Mouse (Mus musculus) urinary bladder, adult 2 months (tissue): ENCODE data around the gene Inpp5e. TPM values are rescaled to one million over a fixed set of nuclear protein-coding genes. Genes with fewer than 3 reads are reported as not detected.

Experiments used
- DNase-seq: peaks from one replicate; pipeline ENCODE4 v3.0.0; 2022; ENCODE audit warnings: low spot score
- polyA plus RNA-seq: library from polyadenylated mRNA; depleted of rRNA; stranded (reverse); fragments of >200 nt; gene quantifications from 2 replicates; pipeline ENCODE4 v1.2.3, GENCODE M21; 2012; rRNA removed

The Inpp5e gene
- 22.2 and 28.0 TPM in 2 replicates for polyA plus RNA-seq

DNA sequence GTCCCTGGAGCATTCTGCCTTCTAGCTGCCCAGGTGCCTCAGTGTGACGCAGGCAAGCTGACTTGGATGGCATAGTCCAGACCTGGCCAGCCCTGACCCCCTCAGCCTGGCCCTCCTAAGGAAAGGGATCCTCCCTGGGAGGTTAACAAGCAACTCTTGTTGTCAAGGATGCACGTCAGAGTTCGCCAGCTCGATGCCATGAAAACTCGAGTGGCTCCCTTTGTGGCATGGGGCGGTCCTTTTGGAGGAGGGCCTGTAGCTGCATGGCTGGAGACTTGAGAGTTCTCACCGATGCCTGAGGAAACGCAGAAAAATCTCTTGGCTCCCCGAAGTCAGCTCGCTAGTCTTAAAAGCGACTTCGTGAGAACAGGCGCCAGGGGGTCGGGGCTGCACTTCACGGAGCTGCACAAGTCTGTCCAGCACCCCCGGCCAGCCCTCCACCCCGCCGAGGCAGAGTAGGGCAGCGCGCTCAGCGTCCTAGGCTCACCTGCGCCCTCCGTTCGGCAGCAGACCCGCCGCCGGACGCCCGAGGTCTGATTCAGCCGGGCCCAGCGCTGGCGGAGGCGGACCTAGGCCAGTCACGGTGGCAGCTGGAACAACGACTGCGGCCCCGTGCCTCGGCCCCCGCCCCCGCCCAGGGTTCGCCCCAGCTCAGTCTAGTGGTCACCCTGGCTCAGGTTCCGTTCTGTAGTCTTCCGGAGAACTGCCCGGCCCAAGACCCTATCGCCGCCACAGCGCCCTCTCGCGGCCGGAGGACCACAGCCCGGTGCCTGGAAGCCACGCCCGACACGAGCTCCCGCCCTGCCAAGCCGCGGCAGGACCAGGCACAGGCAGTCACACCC, at the start of gene Inpp5e:
Gene Inpp5e, minus strand, starts transcription at position 689 of the 842 bp plus-strand sequence.
- DNase-seq, result peak; percentile 100

DNA sequence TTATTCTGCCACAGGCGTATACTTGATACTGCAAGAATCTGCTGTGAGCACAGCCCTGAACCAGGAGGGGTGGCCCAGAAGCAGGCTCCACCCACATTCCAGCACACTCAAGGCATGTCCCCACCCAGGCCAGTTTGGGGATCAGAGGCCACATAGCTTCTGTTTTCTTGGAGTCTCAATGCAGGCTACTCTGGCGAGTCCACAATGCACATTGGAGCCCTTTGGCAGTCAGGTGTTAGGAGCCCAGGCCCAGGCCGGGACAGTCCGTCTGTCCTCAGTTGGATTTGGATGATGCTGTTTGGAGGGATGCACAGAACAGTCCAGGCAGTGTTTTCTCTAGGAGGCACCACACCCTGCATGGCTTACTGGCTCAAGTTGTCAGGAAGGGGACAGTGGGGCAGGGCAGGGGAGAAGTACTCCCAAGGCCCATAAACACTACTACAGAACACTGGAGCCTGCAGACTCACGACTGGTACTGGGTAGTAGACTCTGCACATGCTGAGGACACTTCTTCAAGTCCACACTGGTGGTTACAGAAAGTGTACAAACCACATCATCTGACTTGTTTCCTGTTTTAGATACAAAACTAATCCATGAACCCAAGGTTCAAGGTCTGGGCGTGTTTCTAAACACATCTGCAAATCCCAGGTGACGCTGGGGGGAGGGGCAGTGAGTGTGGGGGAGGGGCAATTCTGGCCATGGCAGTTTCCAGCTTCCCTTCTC, 49.6 kb upstream of the Inpp5e start:
- DNase-seq, result peak; percentile 31

DNA sequence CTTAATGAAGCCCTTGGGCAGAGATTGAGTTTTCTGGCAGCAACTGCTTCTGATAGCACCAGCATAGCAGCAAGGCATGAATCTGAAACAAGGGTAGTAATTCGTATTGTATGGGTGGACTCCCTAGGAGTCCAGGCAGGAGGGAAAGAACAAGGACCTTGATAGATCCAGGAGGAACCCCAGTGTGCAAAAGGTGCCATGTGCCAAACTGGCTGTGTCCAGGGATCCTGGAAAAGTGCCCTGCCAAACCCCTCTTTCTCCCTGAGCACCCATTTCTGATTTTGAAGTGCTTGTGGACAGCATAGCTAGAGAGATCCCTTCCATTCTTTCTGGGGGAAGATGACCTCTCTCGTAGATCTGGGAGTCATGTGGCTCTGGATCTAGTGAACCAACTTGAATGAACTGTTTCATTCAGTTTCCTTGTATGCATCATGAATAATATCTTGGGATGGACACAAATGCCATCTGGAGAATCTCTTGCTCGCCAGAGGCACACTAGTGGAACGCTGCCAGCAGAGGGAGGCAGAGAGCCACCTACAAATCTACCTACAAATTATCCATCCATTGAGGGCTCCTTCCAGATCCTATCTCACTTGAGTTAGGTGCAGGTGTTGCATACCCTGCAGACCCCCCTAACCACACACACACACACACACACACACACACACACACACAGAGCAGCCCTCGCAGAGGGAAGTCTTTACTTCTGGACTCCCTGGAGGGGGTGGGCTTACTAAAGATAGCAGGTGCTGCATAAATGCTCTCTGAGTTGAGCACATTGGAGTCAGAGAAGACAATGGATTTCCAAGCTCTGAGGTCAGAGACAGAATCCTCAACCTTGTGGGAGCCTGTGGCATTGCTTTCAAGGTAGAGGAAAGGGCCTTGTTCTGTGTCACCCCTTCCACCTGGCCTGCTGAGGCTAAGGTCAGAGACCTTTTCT, 40.4 kb upstream of the Inpp5e start:
- DNase-seq, result peak; percentile 54

DNA sequence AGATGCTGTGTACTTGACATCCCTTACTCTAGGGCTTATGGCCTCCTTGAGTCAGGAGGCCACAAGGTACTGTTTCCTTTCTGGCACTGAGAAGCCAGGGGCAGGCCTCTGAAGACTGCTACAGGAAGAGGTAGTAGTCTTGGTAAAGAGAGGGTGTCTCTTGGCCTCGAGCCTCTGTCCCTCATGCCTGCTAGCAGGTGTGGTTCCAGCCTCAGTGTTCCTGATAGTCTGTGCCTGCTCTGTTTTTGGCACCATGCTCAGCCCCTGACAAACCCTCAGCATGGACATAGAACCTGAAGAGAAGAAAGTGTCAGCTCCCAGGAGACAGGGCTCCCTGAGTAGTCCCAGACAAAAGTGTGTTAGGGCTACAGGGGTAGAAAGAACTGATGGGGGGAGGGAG, 38.4 kb upstream of the Inpp5e start:
- DNase-seq, result no peak

DNA sequence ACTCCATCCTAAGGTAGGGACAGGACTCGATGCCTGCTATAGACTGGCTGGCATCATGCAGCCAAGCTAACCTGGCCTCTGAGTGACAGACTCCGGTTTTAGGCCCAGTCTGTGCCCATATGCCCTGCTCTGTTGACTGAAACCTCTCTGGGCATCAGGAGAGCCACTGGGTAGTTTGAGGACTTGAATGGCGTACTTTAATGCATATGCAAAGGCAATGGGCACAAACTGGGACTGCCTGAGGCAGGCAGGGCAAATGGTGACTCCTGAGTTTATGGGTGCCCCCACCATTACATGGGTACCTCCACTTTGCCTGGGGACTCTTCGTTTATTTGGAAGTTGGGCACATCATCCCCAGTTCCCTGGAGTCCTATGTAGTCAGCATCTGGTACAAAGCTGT, 37.7 kb upstream of the Inpp5e start:
- no peak for DNase-seq

DNA sequence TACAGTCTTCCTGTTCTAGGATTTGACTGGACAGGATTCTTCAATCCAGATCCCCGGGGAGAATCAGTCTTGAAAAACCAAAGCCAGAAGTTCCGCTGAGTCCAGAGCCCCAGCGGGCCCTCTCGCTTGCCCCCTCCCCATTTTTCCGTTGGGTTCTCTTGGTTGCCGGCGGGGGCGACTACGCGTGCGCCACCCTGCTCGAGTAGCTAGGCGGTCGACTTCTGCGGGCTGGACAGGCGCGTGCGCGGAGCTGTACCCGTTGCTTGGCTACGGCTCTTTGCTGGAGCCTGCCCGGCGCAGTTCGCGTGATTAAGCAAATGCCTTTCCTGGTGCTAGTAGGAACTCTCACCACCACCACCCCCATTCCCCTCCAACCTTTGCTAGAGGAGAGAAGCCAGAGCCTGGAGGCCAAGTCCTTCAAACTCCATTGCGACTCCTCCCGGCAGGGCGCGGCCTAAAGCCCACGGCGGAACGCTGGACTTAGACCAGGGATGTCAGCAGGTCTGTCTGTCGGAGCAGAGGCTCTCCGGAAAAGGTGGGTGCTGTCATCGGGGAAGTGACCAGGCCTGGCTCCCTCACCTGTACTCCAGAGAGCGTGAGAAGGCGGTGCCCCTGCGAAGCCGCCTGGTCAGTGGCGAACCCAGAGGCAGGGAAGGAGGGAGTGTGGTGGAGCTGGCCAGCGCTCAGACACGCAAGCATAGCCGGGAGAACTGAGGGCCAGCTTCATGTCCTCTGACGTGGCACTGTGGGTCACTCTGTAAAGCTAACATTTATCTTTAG, 36.9 kb upstream of the Inpp5e start:
- DNase-seq, result peak; percentile 89

DNA sequence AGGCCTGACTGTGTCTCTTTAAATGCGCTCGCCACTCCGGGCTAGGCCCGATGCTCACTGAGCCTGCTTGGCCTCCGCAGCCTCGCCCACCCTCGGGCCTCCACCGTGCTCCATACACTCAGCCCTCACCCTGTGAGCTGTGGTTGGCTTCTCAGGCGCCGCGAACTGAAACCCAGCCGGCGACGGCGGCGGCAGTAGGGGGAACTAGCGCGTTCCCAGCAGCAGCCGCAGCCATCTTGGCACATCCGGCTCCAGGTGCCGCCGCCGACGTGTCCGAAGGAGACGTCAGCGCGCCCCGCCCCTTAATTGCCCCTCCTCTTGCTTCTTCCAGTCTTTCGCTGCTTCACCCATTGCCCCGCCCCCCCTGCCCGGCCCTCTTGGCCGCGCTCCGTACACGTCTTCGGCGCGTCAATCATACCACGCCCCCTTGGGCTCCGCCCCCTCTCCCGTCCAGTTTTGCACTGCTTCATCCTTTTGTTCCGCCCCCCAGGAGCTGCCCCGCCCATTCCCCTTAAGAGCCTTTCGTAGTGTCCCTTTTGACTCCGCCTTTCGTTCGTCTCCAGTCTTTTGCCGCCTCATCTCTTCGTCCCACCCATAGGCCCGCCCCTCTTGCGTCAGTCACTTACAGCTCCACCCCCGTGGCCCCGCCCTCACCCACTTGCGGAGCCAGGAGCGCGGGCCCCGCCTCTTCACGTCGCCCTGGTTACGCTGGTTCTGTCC, 36.1 kb upstream of the Inpp5e start, which contains the start of gene Sec16a:
Gene Sec16a, minus strand, starts transcription at position 271 of the 720 bp plus-strand sequence.
- DNase-seq, result peak; percentile 89

DNA sequence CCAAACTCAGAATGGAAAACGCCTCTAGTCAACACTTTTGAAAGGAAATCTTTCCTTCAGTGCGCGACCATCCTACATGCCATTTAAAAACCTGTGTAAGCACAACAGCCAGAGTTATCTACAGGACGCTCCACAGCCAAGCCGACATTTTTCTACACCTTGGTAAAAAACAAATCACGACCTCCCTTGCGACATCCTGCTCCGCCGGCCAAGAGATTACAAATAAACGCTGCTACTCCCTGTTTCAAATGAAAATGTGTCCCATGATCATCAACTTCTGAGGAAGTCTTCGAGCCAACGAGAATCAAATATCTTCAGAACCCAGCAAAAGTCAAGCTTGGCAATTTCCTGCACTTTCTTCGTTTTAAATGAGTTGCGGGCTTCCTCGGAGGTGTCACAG, 35.4 kb upstream of the Inpp5e start:
- DNase-seq, result no peak

DNA sequence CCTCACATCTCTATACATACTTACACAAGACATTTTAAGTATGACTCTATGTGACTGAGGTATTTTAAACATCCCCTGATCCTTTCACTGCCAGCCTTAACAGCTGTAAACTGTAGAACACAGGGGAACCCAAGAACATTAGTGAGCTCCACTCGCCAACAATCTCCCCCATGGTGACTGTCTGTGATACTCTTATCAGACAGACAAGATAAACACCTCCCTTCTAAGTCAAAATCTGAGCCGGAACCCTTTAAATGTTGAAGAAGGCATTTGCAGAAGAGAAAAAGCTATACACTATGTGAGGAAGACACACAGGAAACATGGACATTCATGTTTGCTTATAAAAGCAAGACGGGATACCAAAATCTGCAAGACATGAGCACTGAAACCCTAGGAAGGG, 34.9 kb upstream of the Inpp5e start:
- no peak for DNase-seq

DNA sequence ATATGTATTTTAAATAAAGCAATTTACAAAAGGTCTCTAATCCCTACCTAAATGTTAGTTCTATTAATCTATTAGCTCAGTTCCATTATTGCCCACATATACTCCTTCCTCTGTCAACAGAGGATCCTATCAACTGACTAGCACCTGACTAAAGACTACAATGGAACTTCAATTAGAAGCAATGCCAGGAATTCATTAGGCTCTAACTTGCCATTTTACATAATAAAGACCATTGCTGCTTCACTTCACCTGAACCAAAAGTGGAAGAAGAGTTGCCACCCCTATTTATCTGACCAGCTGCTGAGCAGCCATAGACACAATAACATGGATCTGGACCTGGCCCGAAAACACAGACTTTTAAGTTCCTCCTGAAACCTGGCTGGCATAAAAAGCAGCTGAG, 33.8 kb upstream of the Inpp5e start:
- no peak for DNase-seq

DNA sequence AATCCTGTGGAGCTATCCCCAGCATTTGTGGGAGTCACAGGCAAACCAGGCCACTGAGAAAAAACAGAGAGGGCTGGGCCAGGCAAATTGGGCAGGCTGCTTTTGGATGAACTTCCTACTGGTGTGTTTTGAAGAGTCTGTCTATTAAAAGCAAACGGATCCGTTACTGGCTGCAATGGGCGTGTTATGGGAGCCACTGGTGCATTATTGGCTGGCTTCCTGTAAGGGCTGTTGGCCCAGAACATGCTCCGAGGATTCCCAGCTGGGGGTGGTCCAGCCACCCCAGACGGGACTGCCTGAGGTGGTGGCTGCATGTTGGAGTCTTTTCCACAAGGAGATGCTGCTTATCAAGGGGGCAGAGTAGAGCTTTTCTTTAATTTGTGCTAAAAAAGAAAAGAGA, 32.7 kb upstream of the Inpp5e start:
- no peak for DNase-seq

DNA sequence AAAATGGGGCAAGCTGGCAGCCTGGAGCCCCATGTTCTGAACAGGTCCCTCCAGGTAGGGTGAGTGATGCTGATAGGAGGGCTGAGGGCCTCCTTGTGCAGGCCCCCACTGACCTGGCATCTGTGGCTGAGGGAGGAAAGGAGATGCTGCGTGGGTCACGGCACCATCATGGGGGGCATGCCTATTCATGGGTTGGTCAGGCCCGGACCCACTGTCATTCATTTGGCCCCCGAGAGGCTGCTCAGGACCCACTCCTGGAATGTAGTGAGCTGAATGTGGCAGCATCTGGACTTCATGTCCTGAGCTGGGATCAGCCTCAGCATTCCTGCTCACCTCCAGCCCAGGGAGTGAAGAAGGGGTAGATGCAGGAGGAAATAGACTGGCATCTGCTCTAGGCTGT, 32.3 kb upstream of the Inpp5e start:
- DNase-seq, result no peak

DNA sequence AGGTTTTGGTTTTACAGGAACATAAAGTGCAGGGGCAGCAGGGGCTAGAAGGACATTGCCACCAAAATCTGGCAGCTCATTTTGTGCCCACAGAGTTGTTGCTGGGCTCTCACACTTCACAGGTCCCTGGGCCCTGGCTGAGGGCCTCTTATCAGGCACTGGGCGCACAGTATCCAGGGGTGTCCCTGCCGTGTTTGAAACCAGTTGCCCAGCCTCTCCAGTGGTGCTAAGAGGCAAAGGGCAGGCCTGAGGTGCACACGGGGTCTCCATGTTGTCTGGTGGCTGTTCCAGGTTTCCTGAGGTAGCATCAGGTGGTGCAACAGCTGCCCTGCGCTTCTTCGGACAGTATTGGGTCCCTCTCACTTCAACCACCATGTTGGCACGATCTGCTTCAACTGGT, 30.7 kb upstream of the Inpp5e start:
- DNase-seq, result no peak

DNA sequence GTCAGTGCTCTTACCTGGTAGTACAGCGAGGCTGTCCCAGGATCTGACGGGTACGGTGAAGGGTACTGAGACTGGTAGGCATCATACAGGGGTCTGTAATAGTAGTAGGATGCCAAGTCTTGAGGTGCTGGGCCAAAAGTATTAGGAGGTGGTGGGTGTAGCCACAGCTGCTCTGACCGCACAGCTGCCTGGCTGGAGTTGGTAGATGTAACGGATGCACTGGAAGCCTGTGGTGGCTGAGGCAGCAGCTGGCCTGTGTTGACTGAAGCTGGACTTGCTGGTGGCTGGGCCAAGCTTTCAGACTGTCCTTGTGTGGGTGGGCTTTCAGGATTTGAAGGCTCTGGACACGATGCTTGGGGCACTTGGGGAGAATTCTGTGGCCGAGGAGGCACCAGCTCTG, 29.4 kb upstream of the Inpp5e start:
- DNase-seq, result no peak

DNA sequence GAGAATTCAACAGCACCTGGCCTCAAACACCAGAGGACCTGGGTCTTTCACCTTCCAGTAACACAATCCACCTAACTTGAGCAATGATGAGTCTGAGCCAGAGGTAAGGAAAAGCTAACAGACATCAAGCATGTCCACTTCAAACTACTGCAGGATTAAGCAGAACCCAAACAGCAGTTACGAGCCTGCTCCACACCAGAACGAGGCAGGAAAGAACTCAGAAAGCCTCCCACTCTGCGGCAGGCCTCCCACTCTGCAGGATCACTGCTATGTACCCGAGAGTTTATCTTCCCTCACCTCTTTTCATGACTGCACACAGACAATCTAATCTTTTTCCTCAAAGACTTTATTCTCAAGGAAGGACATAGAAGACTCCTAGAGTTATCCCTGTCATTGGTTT, 28.2 kb upstream of the Inpp5e start:
- DNase-seq, result no peak

DNA sequence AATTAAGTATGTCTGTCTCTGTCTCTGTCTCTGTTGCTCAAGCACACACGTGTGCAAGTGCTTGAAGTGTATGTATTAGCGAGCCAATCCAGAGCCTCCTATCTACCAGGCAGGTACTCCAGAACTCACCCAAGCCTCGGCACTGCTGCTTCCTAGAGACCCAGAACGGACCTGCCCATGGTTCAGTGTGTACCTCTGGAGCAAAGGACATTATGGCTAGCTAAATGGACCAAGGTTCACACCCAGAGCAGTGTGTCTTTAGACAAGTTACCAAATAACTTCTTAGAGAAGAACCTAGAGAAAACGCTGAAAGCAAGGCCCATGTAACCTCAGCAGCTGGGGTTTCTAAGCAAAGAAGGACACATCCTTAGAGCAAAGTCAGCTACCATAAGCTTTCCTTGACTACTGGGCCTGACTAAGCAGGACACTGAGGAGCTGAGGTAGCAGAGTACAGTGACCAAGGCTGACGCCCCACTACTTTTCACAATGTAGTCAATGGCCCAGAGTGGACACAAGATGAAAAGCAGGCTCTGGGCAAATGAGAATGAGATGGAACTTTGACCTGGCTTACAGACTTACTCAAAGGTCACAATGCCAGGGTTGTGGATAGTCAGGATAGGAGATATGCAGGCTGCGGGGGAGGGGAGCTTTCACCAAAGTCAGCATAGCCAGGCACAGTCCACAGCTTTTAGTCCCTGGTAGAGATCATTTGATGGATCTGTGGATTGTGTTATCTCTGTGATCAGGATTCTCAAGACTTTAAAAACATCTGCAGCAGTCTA, 26.0 kb upstream of the Inpp5e start:
- no peak for DNase-seq

DNA sequence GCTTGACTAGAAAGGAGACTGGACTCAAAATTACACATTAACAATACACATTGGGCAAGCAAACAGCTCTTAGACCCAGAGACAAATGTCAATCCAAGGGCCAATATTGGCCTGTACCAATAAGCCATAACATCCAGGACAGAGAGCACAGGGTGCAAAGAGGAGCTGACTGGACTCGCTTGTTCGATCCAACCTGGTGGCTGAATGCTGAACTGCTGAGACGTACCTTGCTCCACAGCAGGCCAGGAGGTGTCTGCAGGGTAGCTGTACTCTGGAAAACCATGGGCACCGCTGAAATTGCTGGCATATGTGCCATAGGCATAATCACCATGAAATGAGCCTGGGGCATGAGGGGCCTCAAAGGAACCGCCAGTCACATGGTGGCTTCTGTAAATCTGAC, 20.8 kb upstream of the Inpp5e start:
- DNase-seq, result no peak

DNA sequence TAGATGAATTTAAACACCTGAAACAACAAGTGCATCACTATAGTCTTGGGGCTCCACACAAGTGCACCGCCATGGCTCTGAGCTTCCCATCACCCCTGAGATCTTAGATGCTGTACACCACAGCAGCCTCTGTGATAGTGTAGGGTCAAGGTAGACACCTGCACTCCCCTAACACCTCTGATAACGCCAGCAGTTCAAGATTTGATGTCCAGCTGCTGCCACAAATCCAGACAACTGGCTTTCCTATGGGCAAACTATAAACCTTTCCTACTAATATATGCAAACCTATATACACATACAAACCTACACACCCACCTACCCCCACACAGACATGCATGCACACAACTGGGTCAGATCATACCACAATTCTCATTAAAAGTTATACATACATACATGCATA, 15.5 kb upstream of the Inpp5e start:
- no peak for DNase-seq

DNA sequence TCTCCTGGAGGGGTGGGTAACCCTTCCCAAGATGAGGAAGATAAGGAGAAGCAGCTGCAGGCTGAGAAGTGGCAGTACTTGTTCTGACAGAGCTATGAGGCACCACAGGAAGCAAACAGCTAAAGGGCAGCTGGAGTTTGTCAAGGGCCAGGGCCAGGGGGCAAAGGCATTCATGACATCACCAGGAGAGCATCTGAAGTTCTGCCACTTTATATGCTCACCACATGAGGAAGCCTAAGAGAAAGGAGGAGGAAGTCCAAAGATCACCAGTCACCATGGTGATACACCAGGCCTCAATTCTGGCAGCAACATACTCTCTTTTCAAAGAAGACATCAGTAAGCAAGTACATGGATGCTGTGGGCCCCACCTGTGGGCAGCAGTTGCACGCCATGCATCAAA, 14.1 kb upstream of the Inpp5e start:
- no peak for DNase-seq

DNA sequence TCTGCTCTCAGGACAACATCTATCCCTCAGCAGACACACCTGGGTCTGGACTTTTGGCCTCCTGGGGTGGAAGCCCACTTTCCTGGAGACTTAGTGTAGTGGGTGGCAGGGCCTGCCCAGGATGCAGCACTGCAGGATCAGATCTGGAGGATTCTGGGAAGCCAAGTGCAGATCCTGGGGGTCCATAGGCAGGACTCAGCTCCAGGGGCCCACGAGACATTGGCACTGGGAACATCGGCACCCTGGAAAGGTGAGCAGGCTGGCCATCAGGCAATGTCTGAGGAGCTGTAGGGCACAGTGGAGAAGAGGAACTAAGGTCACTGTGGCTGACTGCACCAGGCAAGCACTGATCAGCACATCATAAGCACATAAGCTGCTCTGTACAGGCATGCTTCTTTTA, 13.0 kb upstream of the Inpp5e start:
- no peak for DNase-seq
